Mouse (Mus musculus) liver, postnatal 0 days (tissue): ENCODE data around the gene Ctc1. TPM values are rescaled to one million over a fixed set of nuclear protein-coding genes. Genes with fewer than 3 reads are reported as not detected.

ENCODE experiments used
- ATAC-seq: fragments of 200-750 bp; cut with Nextera tagmentation; 2 replicates; pipeline ENCODE4 v1.8.0; 2017; ENCODE audit warnings: mild to moderate bottlenecking, moderate library complexity
- DNase-seq: peaks from one replicate; pipeline ENCODE4 v3.0.0-alpha.2; 2016
- H3K27ac ChIP-seq: fragments of 300-500 bp; sonication (generic); 2 replicates; pipeline ENCODE4 v1.5.1; 2014; ENCODE audit warnings: antibody characterized with exemption, moderate library complexity, mild to moderate bottlenecking, low read depth
- H3K27me3 ChIP-seq: fragments of 300-500 bp; sonication (generic); 2 replicates; pipeline ENCODE4 v1.6.1; 2014; ENCODE audit warnings: low read length, control low read depth, mixed read lengths; ENCODE audit not compliant: insufficient read depth
- H3K36me3 ChIP-seq: fragments of 300-500 bp; sonication (generic); replicated peaks from 2 replicates; pipeline ENCODE4 v1.6.1; 2014; ENCODE audit warnings: mild to moderate bottlenecking, control low read depth, low read length, moderate library complexity, mixed read lengths; ENCODE audit not compliant: insufficient read depth
- H3K4me1 ChIP-seq: fragments of 300-500 bp; sonication (generic); 2 replicates; pipeline ENCODE4 v1.6.1; 2014; ENCODE audit warnings: antibody characterized with exemption, mild to moderate bottlenecking, control low read depth; ENCODE audit not compliant: insufficient read depth
- H3K4me2 ChIP-seq: fragments of 300-500 bp; sonication (generic); 2 replicates; pipeline ENCODE4 v1.6.1; 2014; ENCODE audit warnings: low read depth, mild to moderate bottlenecking, low read length, moderate library complexity, mixed read lengths
- H3K4me3 ChIP-seq: fragments of 300-500 bp; sonication (generic); 2 replicates; pipeline ENCODE4 v1.5.1; 2014; ENCODE audit warnings: low read depth, low read length
- H3K9ac ChIP-seq: fragments of 300-500 bp; sonication (generic); replicated peaks from 2 replicates; pipeline ENCODE4 v1.6.1; 2014; ENCODE audit warnings: mild to moderate bottlenecking, moderate library complexity
- H3K9me3 ChIP-seq: fragments of 300-500 bp; sonication (generic); 2 replicates; pipeline ENCODE4 v1.6.1; 2016; ENCODE audit warnings: mild to moderate bottlenecking, control low read depth, low read length, mixed read lengths
- CTCF ChIP-seq: sonication (generic); IDR thresholded peaks from 2 replicates; pipeline ENCODE4 v1.5.1; 2016; ENCODE audit warnings: antibody characterized with exemption, low read depth
- EP300 ChIP-seq: IDR thresholded peaks from 2 replicates; pipeline ENCODE4 v1.6.1; 2016; ENCODE audit warnings: antibody characterized with exemption, low read depth, mild to moderate bottlenecking
- WGBS: fragments of 180-500 bp; shearing (Covaris S2); extraction: QIAGEN DNeasy Blood & Tissue Kit; methylation state at CpG from one replicate; pipeline ENCODE4 v1.1.7; 2014; ENCODE audit not compliant: insufficient replicate concordance; 5-methylcytosine and 5-hydroxymethylcytosine counted together
- polyA plus RNA-seq: library from polyadenylated mRNA; unstranded; fragments of >200 nt; fragmentation: Nextera tagmentation; extraction: Ambion mirVana; gene quantifications from 2 replicates; pipeline ENCODE4 v1.2.1, GENCODE M21; 2015

Ctc1 gene
- polyA plus RNA-seq, 1 experiment from 2014 or later = 7.4 TPM

GRCm38 (mm10) chr11:69073065-69073888 lies 57.6 kb downstream of the Ctc1 start:
- peak; percentile 82 for DNase-seq
- H3K4me2 ChIP-seq = peak overlapping the region; percentile 72
- peak; percentile 80 for TF ChIP-seq EP300
- peak; percentile 26 for TF ChIP-seq CTCF
- H3K4me3 ChIP-seq = peak overlapping the region; percentile 27
- H3K9ac ChIP-seq = peak overlapping the region; percentile 78
- no peaks in the 10 kb centered on the region for H3K36me3 ChIP-seq
- H3K9me3 ChIP-seq = no peaks in the 10 kb centered on the region
- H3K4me1 ChIP-seq = peaks cover 34% of the 10 kb centered on the region
- under 1% methylated on average over 14 of the region's 14 CpGs for WGBS
- peak overlapping the region; percentile 95 for H3K27ac ChIP-seq
- ATAC-seq = peak; percentile 84
- no peaks in the 10 kb centered on the region for H3K27me3 ChIP-seq

- 57% methylated on average over 6 of the region's 6 CpGs for WGBS
- no peak for DNase-seq
- Histone ChIP-seq H3K36me3 (no peaks in the 10 kb centered on the region), H3K9me3 (no peaks in the 10 kb centered on the region), H3K4me2 (no peak overlapping the region), H3K27me3 (no peaks in the 10 kb centered on the region), H3K4me1 (peaks cover 38% of the 10 kb centered on the region), H3K4me3 (no peak overlapping the region), H3K27ac (peak overlapping the region; percentile 95), H3K9ac (peak overlapping the region; percentile 78)
- TF ChIP-seq CTCF = no peak
- no peak for TF ChIP-seq EP300
- ATAC-seq = no peak
These were observed 58.5 kb downstream of the Ctc1 start for GRCm38 (mm10) chr11:69073951-69074775.

GRCm38 (mm10) chr11:69074776-69075069 lies 59.0 kb downstream of the Ctc1 start:
- no peak for TF ChIP-seq EP300
- no peak for TF ChIP-seq CTCF
- H3K4me3 ChIP-seq = no peak overlapping the region
- no peak overlapping the region for H3K9ac ChIP-seq
- 0 out of 2 replicates have a peak overlapping the region, but pooled peaks have one; percentile 30 for H3K27ac ChIP-seq
- H3K4me1 ChIP-seq = peaks cover 38% of the 10 kb centered on the region
- H3K9me3 ChIP-seq = no peaks in the 10 kb centered on the region
- H3K27me3 ChIP-seq = no peaks in the 10 kb centered on the region
- no peak for ATAC-seq
- no peak for DNase-seq
- H3K36me3 ChIP-seq = no peaks in the 10 kb centered on the region
- H3K4me2 ChIP-seq = no peak overlapping the region
- WGBS = 66% methylated on average over 2 of the region's 2 CpGs

GRCm38 (mm10) chr11:69075764-69076479 lies 60.2 kb downstream of the Ctc1 start:
- no peaks in the 10 kb centered on the region for H3K27me3 ChIP-seq

GRCm38 (mm10) chr11:69076572-69076971 lies 60.9 kb downstream of the Ctc1 start:
- Histone ChIP-seq H3K4me2 (no peak overlapping the region), H3K27me3 (no peaks in the 10 kb centered on the region), H3K4me3 (no peak overlapping the region), H3K4me1 (peaks cover 26% of the 10 kb centered on the region), H3K9ac (no peak overlapping the region), H3K27ac (no peak overlapping the region), H3K9me3 (no peaks in the 10 kb centered on the region), H3K36me3 (no peaks in the 10 kb centered on the region)
- ATAC-seq (no peak), DNase-seq (no peak)
- no peak for TF ChIP-seq CTCF
- TF ChIP-seq EP300 = no peak
- 70% methylated on average over 5 of the region's 5 CpGs for WGBS

More at GRCm38 (mm10) chr11:69075764-69076479, 60.2 kb downstream of the Ctc1 start:
- H3K36me3 ChIP-seq = no peaks in the 10 kb centered on the region
- DNase-seq (no peak), ATAC-seq (no peak)
- no peak overlapping the region for H3K4me2 ChIP-seq
- TF ChIP-seq EP300 (no peak), CTCF (no peak)
- H3K4me1 ChIP-seq = peaks cover 33% of the 10 kb centered on the region
- H3K27ac ChIP-seq = no peak overlapping the region
- H3K9ac ChIP-seq = no peak overlapping the region
- H3K9me3 ChIP-seq = no peaks in the 10 kb centered on the region
- H3K4me3 ChIP-seq = no peak overlapping the region
- 55% methylated on average over 8 of the region's 9 CpGs for WGBS

GRCm38 (mm10) chr11:69077316-69077715 lies 61.6 kb downstream of the Ctc1 start:
- H3K4me3 ChIP-seq = no peak overlapping the region
- WGBS = 82% methylated on average over 9 of the region's 9 CpGs
- H3K27me3 ChIP-seq = no peaks in the 10 kb centered on the region
- ATAC-seq = no peak
- TF ChIP-seq EP300 (no peak), CTCF (no peak)
- H3K9me3 ChIP-seq = no peaks in the 10 kb centered on the region
- no peak for DNase-seq
- H3K36me3 ChIP-seq = no peaks in the 10 kb centered on the region
- peaks cover 22% of the 10 kb centered on the region for H3K4me1 ChIP-seq
- no peak overlapping the region for H3K27ac ChIP-seq
- no peak overlapping the region for H3K4me2 ChIP-seq
- no peak overlapping the region for H3K9ac ChIP-seq
